Mouse (Mus musculus) lung, embryonic 16.5 days (tissue): ENCODE results near the gene Ip6k3. TPM values are rescaled to one million over a fixed set of nuclear protein-coding genes. Genes with fewer than 3 reads are reported as not detected.

Experiments
- ATAC-seq: fragments of 200-750 bp; cut with Nextera tagmentation; 2 replicates; pipeline ENCODE4 v1.8.0; 2017; ENCODE audit warnings: low read depth, mild to moderate bottlenecking, moderate library complexity
- H3K27ac ChIP-seq: fragments of 300-500 bp; sonication (generic); 2 replicates; pipeline ENCODE4 v1.5.1; 2014; ENCODE audit warnings: mild to moderate bottlenecking, control low read depth, low read length
- H3K27me3 ChIP-seq: fragments of 300-500 bp; sonication (generic); 2 replicates; pipeline ENCODE4 v1.6.1; 2014; ENCODE audit warnings: low read depth, low read length, mixed read lengths; ENCODE audit not compliant: control insufficient read depth, insufficient read depth
- H3K36me3 ChIP-seq: fragments of 300-500 bp; sonication (generic); 2 replicates; pipeline ENCODE4 v1.6.1; 2014; ENCODE audit warnings: low read length; ENCODE audit not compliant: control insufficient read depth, insufficient read depth
- H3K4me1 ChIP-seq: fragments of 300-500 bp; sonication (generic); replicated peaks from 2 replicates; pipeline ENCODE4 v1.6.1; 2014; ENCODE audit warnings: low read length, mixed read lengths; ENCODE audit not compliant: control insufficient read depth, insufficient read depth
- H3K4me2 ChIP-seq: fragments of 300-500 bp; sonication (generic); 2 replicates; pipeline ENCODE4 v1.6.1; 2014; ENCODE audit warnings: low read depth, low read length, control low read depth
- H3K4me3 ChIP-seq: fragments of 300-500 bp; sonication (generic); 2 replicates; pipeline ENCODE4 v1.5.1; 2014; ENCODE audit warnings: mild to moderate bottlenecking, low read length, control low read depth
- H3K9ac ChIP-seq: fragments of 300-500 bp; sonication (generic); 2 replicates; pipeline ENCODE4 v1.6.1; 2014; ENCODE audit warnings: low read length, control low read depth
- H3K9me3 ChIP-seq: fragments of 300-500 bp; sonication (generic); 2 replicates; pipeline ENCODE4 v1.6.1; 2016; ENCODE audit warnings: low read length; ENCODE audit not compliant: control insufficient read depth
- WGBS: fragments of 180-500 bp; shearing (Covaris S2); extraction: QIAGEN DNeasy Blood & Tissue Kit; methylation state at CpG from one replicate; pipeline ENCODE4 v1.1.7; 2014; 5-methylcytosine and 5-hydroxymethylcytosine counted together
- polyA plus RNA-seq: library from polyadenylated mRNA; unstranded; fragments of >200 nt; fragmentation: Nextera tagmentation; extraction: Ambion mirVana; gene quantifications from 2 replicates; pipeline ENCODE4 v1.2.1, GENCODE M21; 2015

The Ip6k3 gene
- polyA plus RNA-seq, 1 experiment from 2014 or later = 0.16 TPM

- no peak overlapping the region for H3K4me3 ChIP-seq
- no peaks in the 10 kb centered on the region; the same call in 1 of the 2 replicates for H3K4me1 ChIP-seq
- WGBS = 59% methylated on average over 7 of the region's 7 CpGs
- H3K4me2 ChIP-seq = no peak overlapping the region
- H3K27ac ChIP-seq = no peak overlapping the region
- no peaks in the 10 kb centered on the region for H3K9me3 ChIP-seq
- H3K27me3 ChIP-seq = no peaks in the 10 kb centered on the region
- H3K36me3 ChIP-seq = no peaks in the 10 kb centered on the region
- ATAC-seq = no peak
- H3K9ac ChIP-seq = no peak overlapping the region
These were observed 16.7 kb downstream of the Ip6k3 start for GRCm38 (mm10) chr17:27150871-27151270.

- Histone ChIP-seq H3K4me2 (no peak overlapping the region), H3K4me3 (no peak overlapping the region), H3K9me3 (no peaks in the 10 kb centered on the region), H3K27me3 (no peaks in the 10 kb centered on the region), H3K27ac (no peak overlapping the region), H3K9ac (no peak overlapping the region), H3K36me3 (no peaks in the 10 kb centered on the region), H3K4me1 (no peaks in the 10 kb centered on the region)
- 8% methylated on average over 8 of the region's 8 CpGs for WGBS
- no peak for ATAC-seq
These were observed 21.2 kb downstream of the Ip6k3 start for GRCm38 (mm10) chr17:27146323-27146923.

GRCm38 (mm10) chr17:27144152-27144551 lies 23.4 kb downstream of the Ip6k3 start:
- Histone ChIP-seq H3K9ac (no peak overlapping the region), H3K4me3 (no peak overlapping the region), H3K27ac (no peak overlapping the region), H3K27me3 (no peaks in the 10 kb centered on the region), H3K9me3 (no peaks in the 10 kb centered on the region), H3K36me3 (no peaks in the 10 kb centered on the region), H3K4me1 (no peaks in the 10 kb centered on the region), H3K4me2 (no peak overlapping the region)
- ATAC-seq = no peak
- 77% methylated on average over 4 of the region's 4 CpGs for WGBS

GRCm38 (mm10) chr17:27141971-27142450 lies 25.6 kb downstream of the Ip6k3 start:
- WGBS = 26% methylated on average over 10 of the region's 10 CpGs
- Histone ChIP-seq H3K27me3 (no peaks in the 10 kb centered on the region), H3K9ac (no peak overlapping the region), H3K4me2 (peak overlapping the region; percentile 13; the same call in 1 of the 2 replicates), H3K36me3 (no peaks in the 10 kb centered on the region), H3K4me1 (no peaks in the 10 kb centered on the region), H3K9me3 (no peaks in the 10 kb centered on the region), H3K4me3 (no peak overlapping the region), H3K27ac (no peak overlapping the region)
- peak; percentile 56; the same call in 1 of the 2 replicates for ATAC-seq

- no peak overlapping the region for H3K4me3 ChIP-seq
- H3K4me2 ChIP-seq = no peak overlapping the region
- no peak for ATAC-seq
- no peaks in the 10 kb centered on the region for H3K27me3 ChIP-seq
- no peaks in the 10 kb centered on the region for H3K36me3 ChIP-seq
- H3K27ac ChIP-seq = no peak overlapping the region
- H3K9me3 ChIP-seq = no peaks in the 10 kb centered on the region
- no peaks in the 10 kb centered on the region for H3K4me1 ChIP-seq
- 42% methylated on average over 9 of the region's 9 CpGs for WGBS
- H3K9ac ChIP-seq = no peak overlapping the region
These were observed 27.3 kb downstream of the Ip6k3 start for GRCm38 (mm10) chr17:27140262-27140661.

- Histone ChIP-seq H3K9me3 (no peaks in the 10 kb centered on the region), H3K27me3 (no peaks in the 10 kb centered on the region; the same call in 1 of the 2 replicates), H3K4me1 (no peaks in the 10 kb centered on the region), H3K36me3 (no peaks in the 10 kb centered on the region), H3K9ac (no peak overlapping the region), H3K4me2 (no peak overlapping the region), H3K27ac (no peak overlapping the region), H3K4me3 (no peak overlapping the region)
- 40% methylated on average over 7 of the region's 7 CpGs for WGBS
- no peak for ATAC-seq
These were observed 28.3 kb downstream of the Ip6k3 start for GRCm38 (mm10) chr17:27139304-27139703.

- no peak overlapping the region for H3K27ac ChIP-seq
- no peaks in the 10 kb centered on the region for H3K36me3 ChIP-seq
- no peak overlapping the region for H3K4me3 ChIP-seq
- ATAC-seq = no peak
- no peaks in the 10 kb centered on the region for H3K9me3 ChIP-seq
- 76% methylated on average over 9 of the region's 9 CpGs for WGBS
- H3K9ac ChIP-seq = no peak overlapping the region
- H3K27me3 ChIP-seq = no peaks in the 10 kb centered on the region; the same call in 1 of the 2 replicates
- peaks cover 1% of the 10 kb centered on the region for H3K4me1 ChIP-seq
- H3K4me2 ChIP-seq = no peak overlapping the region
These were observed 29.2 kb downstream of the Ip6k3 start for GRCm38 (mm10) chr17:27138396-27138795.

- Histone ChIP-seq H3K27me3 (no peaks in the 10 kb centered on the region; the same call in 1 of the 2 replicates), H3K36me3 (no peaks in the 10 kb centered on the region), H3K27ac (no peak overlapping the region), H3K9ac (no peak overlapping the region), H3K4me3 (no peak overlapping the region), H3K4me1 (peaks cover 10% of the 10 kb centered on the region), H3K4me2 (no peak overlapping the region), H3K9me3 (no peaks in the 10 kb centered on the region)
- no peak for ATAC-seq
- WGBS = 9% methylated on average over 3 of the region's 3 CpGs
These were observed 32.9 kb downstream of the Ip6k3 start for GRCm38 (mm10) chr17:27134715-27135114.

GRCm38 (mm10) chr17:27134187-27134586 lies 33.4 kb downstream of the Ip6k3 start:
- peaks cover 10% of the 10 kb centered on the region for H3K4me1 ChIP-seq
- 16% methylated on average over 9 of the region's 9 CpGs for WGBS
- ATAC-seq = peak; percentile 11

More at GRCm38 (mm10) chr17:27134187-27134586, 33.4 kb downstream of the Ip6k3 start:
- H3K4me2 ChIP-seq = peak overlapping the region; percentile 66
- H3K4me3 ChIP-seq = peak overlapping the region; percentile 82
- no peaks in the 10 kb centered on the region for H3K9me3 ChIP-seq
- H3K27me3 ChIP-seq = no peaks in the 10 kb centered on the region; the same call in 1 of the 2 replicates
- no peaks in the 10 kb centered on the region for H3K36me3 ChIP-seq
- no peak overlapping the region for H3K27ac ChIP-seq
- peak overlapping the region; percentile 69 for H3K9ac ChIP-seq
